Mouse (Mus musculus) liver, embryonic 14.5 days (tissue): ENCODE results near the gene Mgat4e. TPM values are rescaled to one million over a fixed set of nuclear protein-coding genes. Genes with fewer than 3 reads are reported as not detected.

Experiments
- ATAC-seq: fragments of 200-750 bp; cut with Nextera tagmentation; 2 replicates; pipeline ENCODE4 v1.8.0; 2017; ENCODE audit warnings: moderate number of reproducible peaks, mild to moderate bottlenecking, moderate library complexity; ENCODE audit not compliant: insufficient read depth
- DNase-seq, 3 experiments: peaks; one replicate each; pipeline ENCODE4 v3.0.0-alpha.2; 2012 to 2013; ENCODE audit warnings: low read depth in 3 of 3, low spot score in 3 of 3
- H3K27ac ChIP-seq: fragments of 300-500 bp; sonication (generic); 2 replicates; pipeline ENCODE4 v1.5.1; 2014; ENCODE audit warnings: moderate library complexity, mild to moderate bottlenecking, control low read depth, inconsistent platforms
- H3K27me3 ChIP-seq: fragments of 300-500 bp; sonication (generic); 2 replicates; pipeline ENCODE4 v1.6.1; 2014; ENCODE audit warnings: mild to moderate bottlenecking, low read length, moderate library complexity; ENCODE audit not compliant: control insufficient read depth, insufficient read depth
- H3K36me3 ChIP-seq: fragments of 300-500 bp; sonication (generic); replicated peaks from 2 replicates; pipeline ENCODE4 v1.6.1; 2014; ENCODE audit warnings: low read depth; ENCODE audit not compliant: control insufficient read depth, insufficient read depth
- H3K4me1 ChIP-seq, 2 experiments: fragments of 200-500 bp in 1 of 2; fragments of 300-500 bp in 1 of 2; sonication (generic) in 1 of 2; replicated peaks; 2 replicates each; pipeline ENCODE4 v1.6.1; 2012 to 2014; ENCODE audit warnings: antibody characterized with exemption in 1 of 2, inconsistent platforms in 1 of 2, low read length in 1 of 2; ENCODE audit not compliant: control insufficient read depth in 2 of 2, insufficient read depth in 2 of 2
- H3K4me2 ChIP-seq: fragments of 300-500 bp; sonication (generic); 2 replicates; pipeline ENCODE4 v1.6.1; 2014; ENCODE audit warnings: low read depth, mild to moderate bottlenecking, control low read depth, moderate library complexity
- H3K4me3 ChIP-seq, 2 experiments: fragments of 200-500 bp in 1 of 2; fragments of 300-500 bp in 1 of 2; sonication (generic) in 1 of 2; 2 replicates each; pipeline ENCODE4 v1.5.1; 2012 to 2014; ENCODE audit warnings: low read depth in 2 of 2, low read length in 2 of 2, mild to moderate bottlenecking in 2 of 2, control low read depth in 1 of 2, inconsistent platforms in 1 of 2, moderate library complexity in 1 of 2; ENCODE audit not compliant: insufficient read depth in 1 of 2
- H3K9ac ChIP-seq: fragments of 300-500 bp; sonication (generic); replicated peaks from 2 replicates; pipeline ENCODE4 v1.6.1; 2014; ENCODE audit warnings: mild to moderate bottlenecking, control low read depth, moderate library complexity
- H3K9me3 ChIP-seq: fragments of 300-500 bp; sonication (generic); 2 replicates; pipeline ENCODE4 v1.6.1; 2016; ENCODE audit warnings: low read length, mixed read lengths; ENCODE audit not compliant: control insufficient read depth
- CTCF ChIP-seq: IDR thresholded peaks from 2 replicates; pipeline ENCODE4 v1.5.1; 2016; ENCODE audit warnings: antibody characterized with exemption, low read depth, control low read depth
- EP300 ChIP-seq: IDR thresholded peaks from 2 replicates; pipeline ENCODE4 v1.6.1; 2016; ENCODE audit warnings: antibody characterized with exemption, low read depth
- WGBS: fragments of 180-500 bp; shearing (Covaris S2); extraction: QIAGEN DNeasy Blood & Tissue Kit; methylation state at CpG from one replicate; pipeline ENCODE4 v1.1.7; 2014; ENCODE audit not compliant: insufficient replicate concordance; 5-methylcytosine and 5-hydroxymethylcytosine counted together
- polyA plus RNA-seq, 2 experiments: library from polyadenylated mRNA; depleted of rRNA in 1 of 2; stranded (reverse) in 1 of 2; unstranded in 1 of 2; fragments of >200 nt; fragmentation: Nextera tagmentation in 1 of 2; extraction: Ambion mirVana in 1 of 2; gene quantifications; 2 replicates each; pipeline versions ENCODE4 v1.2.1 to v1.2.3; 2012 to 2014

Mgat4e gene
- polyA plus RNA-seq, 2 experiments = not detected

DNA sequence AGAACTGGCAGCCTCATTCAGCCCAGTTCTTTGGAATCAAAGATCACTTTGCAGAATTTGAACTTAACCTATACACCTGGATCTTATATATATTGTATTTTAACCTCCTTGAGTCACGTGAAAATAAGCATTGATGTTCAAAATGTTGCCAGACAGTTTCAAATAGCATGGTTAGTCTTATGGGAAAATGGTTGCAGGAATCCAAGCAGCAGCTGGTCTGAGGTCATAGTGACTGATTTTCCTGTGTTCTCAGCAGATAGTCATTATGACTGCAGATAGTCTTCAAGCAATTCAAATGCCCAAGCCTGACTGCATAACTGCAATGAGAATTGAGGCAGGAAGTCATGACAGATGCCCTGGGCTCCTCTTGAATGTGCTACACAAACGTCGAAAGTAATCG lies 37.3 kb downstream of the Mgat4e start:
- Histone ChIP-seq H3K27ac (no peak overlapping the region), H3K27me3 (peaks cover 28% of the 10 kb centered on the region), H3K4me1 (no peaks in the 10 kb centered on the region; a peak in 1 of 4 replicates), H3K36me3 (no peaks in the 10 kb centered on the region; the same call in 1 of the 2 replicates), H3K4me3 (no peak overlapping the region), H3K9ac (no peak overlapping the region), H3K9me3 (no peaks in the 10 kb centered on the region), H3K4me2 (no peak overlapping the region)
- no peak for TF ChIP-seq EP300
- TF ChIP-seq CTCF = no peak
- ATAC-seq = no peak
- DNase-seq = no peak
- WGBS = 38% methylated on average over 4 of the region's 4 CpGs

DNA sequence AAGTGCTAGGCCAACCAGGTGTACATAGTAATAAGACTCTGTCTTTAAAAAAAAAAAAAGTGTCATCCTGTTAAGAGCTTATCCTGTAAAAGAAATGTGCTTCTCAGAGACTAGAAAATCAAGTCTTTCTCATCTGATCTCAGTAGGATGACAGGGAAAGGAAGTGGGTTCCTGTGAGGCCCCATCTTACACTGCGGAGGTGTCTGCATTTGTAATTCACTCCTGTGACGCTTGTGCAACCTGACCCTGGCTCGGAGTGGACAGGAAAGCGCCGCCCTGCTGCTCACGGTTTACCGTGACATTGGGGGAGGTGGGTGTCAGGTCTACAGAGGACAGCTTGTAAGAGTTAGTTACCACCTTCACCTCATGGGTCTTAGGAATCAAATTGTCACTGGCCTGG lies 39.5 kb downstream of the Mgat4e start:
- WGBS = 14% methylated on average over 7 of the region's 7 CpGs
- peaks cover 8% of the 10 kb centered on the region for H3K36me3 ChIP-seq
- H3K27ac ChIP-seq = no peak overlapping the region
- H3K9ac ChIP-seq = no peak overlapping the region
- H3K9me3 ChIP-seq = no peaks in the 10 kb centered on the region
- no peak overlapping the region for H3K4me3 ChIP-seq
- H3K27me3 ChIP-seq = peaks cover 28% of the 10 kb centered on the region
- no peak overlapping the region for H3K4me2 ChIP-seq
- DNase-seq (no peak), ATAC-seq (no peak)
- no peaks in the 10 kb centered on the region for H3K4me1 ChIP-seq
- TF ChIP-seq CTCF (no peak; the same call in 1 of the 2 replicates), EP300 (no peak)

GRCm38 (mm10) chr1:134506201-134506600 lies 43.3 kb downstream of the Mgat4e start:
- WGBS = 82% methylated on average over 8 of the region's 8 CpGs
- no peak for DNase-seq
- no peak overlapping the region for H3K9ac ChIP-seq
- H3K27ac ChIP-seq = no peak overlapping the region
- peaks cover 8% of the 10 kb centered on the region for H3K36me3 ChIP-seq
- TF ChIP-seq EP300 = no peak
- TF ChIP-seq CTCF = no peak
- ATAC-seq = no peak
- H3K4me1 ChIP-seq = no peaks in the 10 kb centered on the region
- no peak overlapping the region for H3K4me2 ChIP-seq
- no peak overlapping the region for H3K4me3 ChIP-seq
- H3K27me3 ChIP-seq = no peaks in the 10 kb centered on the region
- H3K9me3 ChIP-seq = no peaks in the 10 kb centered on the region

GRCm38 (mm10) chr1:134500916-134501315 lies 48.6 kb downstream of the Mgat4e start:
- Histone ChIP-seq H3K4me2 (no peak overlapping the region), H3K36me3 (no peaks in the 10 kb centered on the region; the same call in none of the 2 replicates), H3K9ac (no peak overlapping the region), H3K4me3 (no peak overlapping the region), H3K27ac (no peak overlapping the region), H3K4me1 (peaks cover 0 to 3% of the 10 kb centered on the region in 2 experiments; a peak in 2 of 4 replicates), H3K9me3 (no peaks in the 10 kb centered on the region), H3K27me3 (no peaks in the 10 kb centered on the region)
- ATAC-seq = no peak
- TF ChIP-seq CTCF = no peak
- TF ChIP-seq EP300 = no peak
- DNase-seq = no peak
- WGBS = 76% methylated on average over 1 of the region's 1 CpGs

- H3K9me3 ChIP-seq = no peaks in the 10 kb centered on the region
- DNase-seq = no peak
- no peak for ATAC-seq
- TF ChIP-seq EP300 = no peak
- H3K9ac ChIP-seq = no peak overlapping the region
- peak overlapping the region; percentile 12 to 82; a peak in 1 of 4 replicates for H3K4me3 ChIP-seq
- peaks cover 6 to 17% of the 10 kb centered on the region in 2 experiments; a peak in 2 of 4 replicates for H3K4me1 ChIP-seq
- H3K4me2 ChIP-seq = peak overlapping the region; percentile 98
- H3K36me3 ChIP-seq = no peaks in the 10 kb centered on the region; the same call in 1 of the 2 replicates
- H3K27ac ChIP-seq = no peak overlapping the region
- WGBS = 88% methylated on average over 10 of the region's 10 CpGs
- no peaks in the 10 kb centered on the region for H3K27me3 ChIP-seq
These were observed 53.5 kb downstream of the Mgat4e start for GRCm38 (mm10) chr1:134495991-134496390.
